Mouse (Mus musculus) brown adipose tissue, adult 24 weeks (tissue): ENCODE data around the gene Edc3. TPM values are rescaled to one million over a fixed set of nuclear protein-coding genes. Genes with fewer than 3 reads are reported as not detected.
A peak's percentile ranks its signal among the peaks of the same experiment; 100 is the strongest.

Experiments
- H3K27ac ChIP-seq: fragments of 200-500 bp; replicated peaks from 2 replicates; pipeline ENCODE4 v1.5.1; 2012; ENCODE audit warnings: low read depth, mild to moderate bottlenecking, low read length
- H3K4me1 ChIP-seq: fragments of 200-500 bp; 2 replicates; pipeline ENCODE4 v1.6.1; 2012; ENCODE audit warnings: low read length, mixed read lengths; ENCODE audit not compliant: control insufficient read depth, insufficient read depth, insufficient read length
- H3K4me3 ChIP-seq: fragments of 200-500 bp; 2 replicates; pipeline ENCODE4 v1.5.1; 2012; ENCODE audit warnings: low read depth, mild to moderate bottlenecking, low read length, moderate library complexity; ENCODE audit not compliant: insufficient read depth
- polyA plus RNA-seq: library from polyadenylated mRNA; stranded (reverse); fragments of >200 nt; gene quantifications from 2 replicates; pipeline ENCODE4 v1.2.4, GENCODE M21; 2012; ENCODE audit not compliant: missing spikeins, insufficient read depth, insufficient read length

Gene Edc3
- polyA plus RNA-seq, 1 experiment = 4.4 TPM

DNA sequence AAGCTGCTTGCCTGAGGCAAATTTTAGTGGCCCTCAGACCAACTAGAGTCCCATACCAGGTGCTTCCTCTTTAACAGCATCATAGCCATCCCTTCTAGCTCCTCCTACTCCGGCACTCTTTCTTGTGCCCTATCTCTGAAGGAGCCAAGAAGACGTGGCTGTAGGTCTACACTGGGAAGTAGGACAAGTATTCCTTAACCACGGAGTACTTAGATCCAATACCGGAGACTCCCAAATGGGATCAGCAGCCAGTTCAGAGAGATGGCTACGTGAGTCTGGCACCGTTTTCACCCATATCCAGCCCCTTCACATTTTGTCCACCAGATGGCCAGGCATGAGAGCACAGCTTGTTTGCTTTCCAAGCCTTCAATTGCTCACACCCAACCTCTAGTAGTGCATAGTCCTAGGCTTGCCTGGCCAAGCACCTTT is 54.2 kb downstream of the Edc3 start:
- Histone ChIP-seq H3K27ac (peak overlapping the region; percentile 27), H3K4me3 (peak overlapping the region; percentile 0; the same call in 1 of the 2 replicates), H3K4me1 (peaks cover 12% of the 10 kb centered on the region)

- Histone ChIP-seq H3K4me1 (peaks cover 12% of the 10 kb centered on the region), H3K27ac (peak overlapping the region; percentile 98), H3K4me3 (peak overlapping the region; percentile 94)
Observed at GRCm38 (mm10) chr9:57764147-57764973, 56.0 kb downstream of the Edc3 start.

DNA sequence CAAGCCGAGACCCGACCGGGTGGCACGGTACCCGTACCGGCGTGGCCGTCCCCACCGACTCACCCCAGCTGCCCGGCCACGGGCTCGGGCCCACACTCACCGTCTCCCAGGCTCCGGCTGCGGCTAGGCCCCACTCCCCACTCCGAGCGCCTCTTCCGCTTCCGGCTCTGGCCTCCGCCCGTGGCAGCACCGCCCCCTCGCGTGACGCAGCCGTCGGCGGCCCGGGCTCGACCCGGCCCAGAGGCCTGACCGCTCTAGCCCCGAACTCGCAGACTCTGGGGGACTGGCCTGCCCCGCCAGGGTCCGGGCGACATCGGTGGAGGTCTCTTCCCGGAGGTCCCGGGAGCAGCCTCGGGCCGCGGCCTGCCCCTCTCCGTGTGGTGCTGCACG is 56.6 kb downstream of the Edc3 start:
- Histone ChIP-seq H3K4me3 (peak overlapping the region; percentile 94), H3K27ac (peak overlapping the region; percentile 98), H3K4me1 (peaks cover 12% of the 10 kb centered on the region)

- Histone ChIP-seq H3K4me1 (peaks cover 12% of the 10 kb centered on the region), H3K4me3 (peak within 1 kb of the TSS; percentile 94), H3K27ac (peak within 1 kb of the TSS; percentile 98)
Observed at GRCm38 (mm10) chr9:57765364-57766351, 57.3 kb downstream of the Edc3 start, which contains the start of gene Clk3. Clk3 (minus strand) TSS chr9:57765860.

- Histone ChIP-seq H3K4me1 (peaks cover 12% of the 10 kb centered on the region), H3K4me3 (peak overlapping the region; percentile 94; the same call in 1 of the 2 replicates), H3K27ac (no peak overlapping the region)
Observed at GRCm38 (mm10) chr9:57766431-57766830, 58.1 kb downstream of the Edc3 start.

DNA sequence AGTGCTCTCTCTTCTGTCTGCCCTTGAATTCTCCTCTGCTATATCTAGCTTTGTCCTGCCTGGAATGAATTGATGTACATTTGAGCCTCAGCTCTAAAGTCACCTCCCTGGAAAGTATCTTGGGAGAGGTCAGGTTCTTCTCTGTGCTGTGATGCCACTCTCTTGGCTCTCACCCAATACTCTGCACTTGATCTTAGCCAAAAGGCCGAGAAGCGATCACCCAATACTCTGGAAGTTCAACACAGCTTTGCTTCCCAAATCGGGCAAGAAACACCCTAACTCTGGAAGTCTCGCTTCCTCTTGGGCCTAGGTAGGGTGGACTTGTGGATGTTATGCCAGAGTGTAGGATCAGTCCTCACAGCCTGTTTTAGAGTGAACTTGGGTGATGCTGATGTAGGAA is 58.9 kb downstream of the Edc3 start:
- Histone ChIP-seq H3K4me3 (no peak overlapping the region), H3K27ac (no peak overlapping the region), H3K4me1 (peaks cover 12% of the 10 kb centered on the region)

- H3K4me3 ChIP-seq = no peak overlapping the region
- no peaks in the 10 kb centered on the region for H3K4me1 ChIP-seq
- no peak overlapping the region for H3K27ac ChIP-seq
Observed at GRCm38 (mm10) chr9:57769539-57770069, 61.3 kb downstream of the Edc3 start.

DNA sequence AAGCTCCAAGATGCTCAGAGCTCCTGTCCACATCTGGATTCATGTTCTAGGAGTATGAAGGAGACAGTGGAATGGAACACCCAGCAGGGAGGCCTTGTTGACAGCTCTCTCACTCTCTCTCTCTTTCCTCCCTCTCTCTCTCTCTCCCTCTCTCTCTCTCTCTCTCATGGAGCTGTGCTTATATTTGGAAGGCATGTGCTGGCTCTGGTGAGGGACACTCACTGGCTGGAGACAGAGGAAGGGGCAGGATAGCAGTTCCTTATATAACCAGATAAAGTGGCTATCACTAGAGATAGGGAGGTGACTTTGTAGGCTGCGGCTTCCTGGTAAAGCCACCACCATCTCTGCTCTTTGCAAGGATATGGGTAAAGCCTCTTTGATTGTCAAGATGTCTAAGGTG is 61.9 kb downstream of the Edc3 start:
- no peaks in the 10 kb centered on the region for H3K4me1 ChIP-seq
- no peak overlapping the region for H3K4me3 ChIP-seq
- H3K27ac ChIP-seq = no peak overlapping the region

DNA sequence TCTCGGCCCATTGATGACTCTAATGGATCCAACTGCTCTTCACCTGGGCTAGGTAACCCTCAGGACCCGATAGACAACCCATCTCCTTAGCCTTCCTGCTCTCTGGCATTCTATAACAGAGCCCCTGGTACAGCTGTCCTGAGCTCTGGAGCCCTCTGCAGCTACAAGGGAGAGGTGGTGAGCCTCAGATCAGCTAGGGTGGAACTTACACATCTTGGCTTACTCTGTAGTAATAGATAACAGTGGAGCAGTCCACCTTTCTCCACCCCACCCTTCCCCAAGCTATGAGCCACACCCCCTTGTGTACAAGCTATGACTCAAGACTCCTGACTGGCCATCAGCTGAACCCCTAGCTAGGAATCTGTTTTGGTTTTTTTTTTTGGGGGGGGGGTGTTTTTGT is 62.5 kb downstream of the Edc3 start:
- H3K27ac ChIP-seq = no peak overlapping the region

GRCm38 (mm10) chr9:57773754-57774153 is 65.4 kb downstream of the Edc3 start:
- no peak overlapping the region for H3K4me3 ChIP-seq
- no peak overlapping the region for H3K27ac ChIP-seq
- H3K4me1 ChIP-seq = no peaks in the 10 kb centered on the region

More for the DNA sequence above, 62.5 kb downstream of the Edc3 start:
- Histone ChIP-seq H3K4me1 (no peaks in the 10 kb centered on the region), H3K4me3 (no peak overlapping the region)

DNA sequence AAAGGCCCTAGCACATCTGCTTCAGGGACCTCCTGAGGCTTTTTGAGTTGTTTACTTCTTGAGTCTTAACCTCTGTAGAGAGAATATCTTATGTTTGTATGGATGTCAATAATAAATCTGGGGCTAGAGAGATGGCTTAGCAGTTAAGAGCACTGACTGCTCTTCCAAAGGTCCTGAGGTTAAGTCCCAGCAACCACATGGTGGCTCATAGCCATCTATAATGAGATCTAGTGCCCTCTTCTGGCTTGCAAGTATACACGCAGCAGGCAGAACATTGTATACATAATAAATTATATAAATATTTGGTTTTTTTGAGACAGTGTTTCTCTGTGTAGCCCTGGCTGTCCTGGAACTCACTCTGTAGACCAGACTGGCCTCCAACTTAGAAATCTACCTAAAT is 65.8 kb downstream of the Edc3 start:
- Histone ChIP-seq H3K4me3 (no peak overlapping the region), H3K4me1 (no peaks in the 10 kb centered on the region), H3K27ac (no peak overlapping the region)

- no peak overlapping the region for H3K4me3 ChIP-seq
- H3K27ac ChIP-seq = no peak overlapping the region
- no peaks in the 10 kb centered on the region for H3K4me1 ChIP-seq
Observed at GRCm38 (mm10) chr9:57775026-57775425, 66.7 kb downstream of the Edc3 start.

GRCm38 (mm10) chr9:57775736-57776135 is 67.4 kb downstream of the Edc3 start:
- Histone ChIP-seq H3K27ac (no peak overlapping the region), H3K4me3 (no peak overlapping the region), H3K4me1 (no peaks in the 10 kb centered on the region)

DNA sequence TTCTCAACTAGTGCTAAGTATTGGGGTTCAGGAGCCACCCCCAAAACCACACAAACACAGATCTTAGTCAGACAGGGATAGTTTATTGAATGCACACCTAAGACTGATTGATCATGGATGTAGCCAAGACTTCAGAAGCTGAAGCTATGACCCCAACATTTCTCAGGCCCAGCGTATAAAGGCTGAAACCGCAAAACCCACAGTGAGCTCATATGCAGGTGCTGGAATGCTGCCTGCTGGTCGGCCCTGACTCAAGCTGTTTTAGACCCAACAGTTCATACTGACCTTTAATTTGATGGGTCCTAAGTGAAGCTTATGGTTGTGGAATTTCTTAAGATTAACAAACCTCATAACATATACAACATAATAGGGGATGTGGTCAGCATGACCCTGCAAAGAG is 74.3 kb downstream of the Edc3 start:
- no peak overlapping the region for H3K27ac ChIP-seq
- H3K4me3 ChIP-seq = no peak overlapping the region
- H3K4me1 ChIP-seq = no peaks in the 10 kb centered on the region

DNA sequence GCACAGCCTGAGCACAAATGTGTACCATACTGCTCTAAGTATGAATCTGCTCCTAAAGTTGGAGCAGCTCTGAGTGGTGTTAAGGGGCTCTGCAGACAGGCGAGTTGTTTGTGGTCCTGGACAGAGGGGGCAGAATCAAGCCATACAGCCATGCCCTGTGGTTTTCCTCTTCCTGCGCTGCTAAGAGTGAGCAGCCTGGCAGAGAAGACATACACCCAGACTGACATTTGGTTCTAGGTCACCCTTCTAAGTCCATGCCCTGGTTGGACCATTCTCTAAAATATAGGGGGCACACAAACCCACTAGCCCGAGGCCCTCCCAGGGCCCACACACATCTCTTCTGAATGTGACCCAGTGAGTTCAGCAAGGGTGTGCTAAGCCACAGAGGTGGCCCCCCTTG is 81.4 kb downstream of the Edc3 start:
- Histone ChIP-seq H3K4me3 (no peak overlapping the region), H3K4me1 (no peaks in the 10 kb centered on the region), H3K27ac (no peak overlapping the region)
